Mouse (Mus musculus) monocyte, adult 5-6 weeks (primary cell): Measurements from ENCODE around the gene Hoxc5. TPM values are rescaled to one million over a fixed set of nuclear protein-coding genes. Genes with fewer than 3 reads are reported as not detected.

Experiments used
- ATAC-seq: fragments of 153-309, 156-312 bp; replicated peaks from 2 replicates; pipeline ENCODE4 v1.8.0; 2017; ENCODE audit warnings: mild to moderate bottlenecking; ENCODE audit not compliant: low TSS enrichment, insufficient number of reproducible peaks, severe bottlenecking, poor library complexity, low FRiP score
- total RNA-seq: library from RNA; stranded (forward); fragments of 200-1000, 200-491, 200-594 nt; gene quantifications from 3 replicates; pipeline ENCODE4 v1.2.3, GENCODE M21; 2017

Hoxc5 gene
- total RNA-seq, 1 experiment from 2014 or later = not detected

DNA sequence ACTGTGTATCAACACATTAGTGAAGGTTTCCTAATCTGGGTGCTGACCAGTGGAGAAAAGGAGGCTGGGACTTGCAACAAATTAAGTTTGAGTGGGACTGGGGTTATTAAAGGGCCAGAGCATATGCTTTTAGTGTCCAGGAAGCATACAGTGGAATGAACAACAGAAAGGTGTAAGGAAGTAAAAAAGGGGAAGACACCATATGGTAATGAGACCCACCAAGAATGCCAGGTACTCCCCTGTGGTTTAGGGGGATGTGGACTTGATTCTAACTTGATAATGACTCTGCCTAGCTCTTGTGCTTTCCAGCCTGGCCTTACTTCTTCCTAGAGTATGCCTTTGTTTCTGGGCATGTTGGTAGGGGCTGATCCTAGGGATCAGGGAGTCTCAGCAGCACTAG, 86.0 kb downstream of the Hoxc5 start:
- ATAC-seq = no peak

GRCm38 (mm10) chr15:103056396-103056795, 89.2 kb downstream of the Hoxc5 start:
- no peak for ATAC-seq

GRCm38 (mm10) chr15:103058715-103059114, 91.5 kb downstream of the Hoxc5 start:
- ATAC-seq = no peak

DNA sequence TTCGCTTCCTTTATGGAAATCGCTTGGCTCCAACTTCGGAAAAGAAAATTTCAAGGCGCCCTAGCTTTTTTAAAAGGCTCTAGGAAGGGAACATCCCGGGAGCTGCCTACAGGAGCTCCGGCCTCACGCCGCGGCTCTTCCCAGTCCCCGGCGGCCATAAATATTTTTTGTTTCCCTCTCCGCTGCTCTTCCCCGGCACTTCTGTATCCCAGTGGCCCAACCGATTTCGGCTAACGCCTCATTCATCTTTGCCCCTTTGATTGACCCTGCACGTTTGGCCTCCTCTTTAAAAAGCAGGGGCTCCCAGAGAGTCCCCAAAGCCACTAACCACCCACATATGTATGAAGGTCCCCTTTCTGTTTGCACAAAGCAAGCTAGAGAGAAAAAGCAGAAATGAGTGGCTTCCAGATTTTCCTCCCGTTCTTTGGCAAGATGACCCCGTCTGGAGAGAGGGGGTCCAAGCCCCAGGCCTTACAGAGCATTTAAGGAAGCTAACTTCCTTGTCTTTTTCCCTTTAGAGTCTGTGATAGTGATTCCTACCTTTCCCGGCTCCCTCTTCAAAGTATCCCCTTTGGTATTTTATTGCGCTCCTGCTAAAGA, 92.2 kb downstream of the Hoxc5 start:
- no peak for ATAC-seq

- ATAC-seq = no peak
Measured at GRCm38 (mm10) chr15:103060021-103060340, 92.7 kb downstream of the Hoxc5 start.

GRCm38 (mm10) chr15:103060341-103061130, 93.3 kb downstream of the Hoxc5 start:
- no peak for ATAC-seq

DNA sequence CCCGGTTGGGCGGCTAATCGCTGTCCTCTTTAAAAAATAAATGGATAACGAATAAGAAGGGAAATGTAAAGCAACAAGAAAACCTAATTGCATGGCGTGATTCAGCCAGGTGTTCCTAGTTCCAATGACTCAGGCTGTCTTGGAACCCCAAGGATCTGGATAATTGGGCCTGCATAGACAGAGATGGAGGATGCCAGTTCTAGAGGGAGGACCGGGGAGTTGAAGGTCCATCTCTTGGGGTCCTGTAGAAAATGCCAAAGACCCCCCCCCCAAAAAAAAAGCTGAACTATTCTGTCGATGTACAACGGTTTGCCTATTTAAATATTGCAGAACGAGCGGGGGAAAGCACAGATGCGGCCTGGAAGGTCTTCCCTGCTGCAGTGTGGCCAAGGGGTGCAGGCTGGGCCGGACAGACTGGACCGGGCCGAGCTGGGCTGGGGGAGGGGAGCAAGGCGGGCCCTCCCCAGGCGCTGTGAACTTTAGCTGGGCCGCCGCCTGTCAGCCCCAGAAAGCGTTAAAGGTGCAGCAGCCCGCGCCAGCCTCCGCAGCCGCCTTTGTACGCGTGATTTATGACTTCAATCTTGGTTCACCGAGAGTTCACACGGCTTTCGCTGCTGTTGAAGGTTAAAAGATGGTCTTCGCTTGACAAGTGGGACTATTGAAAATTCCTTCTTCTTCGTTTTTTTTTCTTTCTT, 94.0 kb downstream of the Hoxc5 start:
- no peak for ATAC-seq

DNA sequence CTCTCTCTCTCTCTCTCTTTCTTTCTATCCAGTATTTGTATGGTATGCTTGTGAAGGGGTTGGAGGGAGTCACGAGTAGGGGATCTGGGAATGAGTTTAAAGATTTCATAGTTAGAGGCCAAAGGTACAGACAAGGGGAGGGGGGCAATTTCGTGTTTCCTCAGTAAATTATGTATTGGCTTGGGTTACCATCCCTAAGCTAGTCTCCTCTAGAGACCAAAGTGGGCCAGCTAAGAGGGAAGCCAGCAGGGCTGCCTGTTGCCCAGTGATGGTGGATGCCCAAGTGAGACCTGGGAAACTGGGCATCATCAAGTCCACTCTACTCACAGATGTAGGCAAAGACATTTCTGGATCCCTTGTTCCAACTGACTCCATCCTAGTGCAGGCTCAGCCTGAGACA, 94.7 kb downstream of the Hoxc5 start:
- no peak for ATAC-seq

DNA sequence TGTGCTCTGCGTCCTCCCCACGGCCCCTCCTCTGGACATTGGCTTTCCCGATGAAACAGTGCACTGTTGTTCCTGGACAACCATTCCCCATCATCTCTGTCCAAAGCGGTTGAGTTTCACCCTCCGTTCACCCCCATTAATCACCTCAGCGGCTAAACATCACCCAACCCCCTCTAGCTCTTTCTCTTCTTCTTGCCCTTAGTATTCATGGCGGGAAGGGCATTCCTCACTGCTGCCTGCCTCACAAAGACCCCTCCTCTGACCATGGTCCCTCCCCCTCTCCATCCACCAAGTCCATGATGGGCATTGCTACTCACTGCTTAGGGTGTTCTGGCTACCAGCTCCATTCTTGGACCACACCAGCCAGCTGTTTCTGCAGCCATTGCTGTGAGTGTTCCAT, 98.4 kb downstream of the Hoxc5 start:
- no peak for ATAC-seq

Other genes starting within 250 kb of the Hoxc5 start
- 34.7 to 46.4 TPM (median 44.7 TPM) in 3 replicates for gene Calcoco1, start 245.3 kb upstream of the Hoxc5 start, total RNA-seq
- not detected in 3 replicates for gene Hoxc13, start 46.3 kb upstream of the Hoxc5 start, total RNA-seq
- not detected in 3 replicates for gene Hoxc12, start 30.7 kb upstream of the Hoxc5 start, total RNA-seq
- not detected in 3 replicates for gene Hoxc11, start 13.0 kb upstream of the Hoxc5 start, total RNA-seq
- gene Hoxc10, start 647 bp upstream of the Hoxc5 start, total RNA-seq = not detected in 3 replicates
- gene Hoxc9, start 9.0 kb downstream of the Hoxc5 start, total RNA-seq = not detected in 3 replicates
- not detected in 3 replicates for gene Hoxc8, start 23.2 kb downstream of the Hoxc5 start, total RNA-seq
- gene Hoxc6, start 30.8 kb downstream of the Hoxc5 start, total RNA-seq = not detected in 3 replicates
- 0.57 TPM in 1 of 3 replicates, not detected in the others for gene Hoxc4, start 51.5 kb downstream of the Hoxc5 start, total RNA-seq
- 3.2 to 7.1 TPM (median 5.3 TPM) in 3 replicates for gene Smug1, start 199.6 kb downstream of the Hoxc5 start, total RNA-seq